Mouse (Mus musculus) ES-E14 (cell line): ENCODE results near the gene Mapk3.

Experiments used
- CHD2 ChIP-seq: IDR thresholded peaks from 2 replicates; pipeline ENCODE4 v1.6.1; 2014; ENCODE audit warnings: mild to moderate bottlenecking, low read depth, low read length, inconsistent platforms
- HCFC1 ChIP-seq: IDR thresholded peaks from 2 replicates; pipeline ENCODE4 v1.6.1; 2012; ENCODE audit warnings: low read length, inconsistent platforms, borderline replicate concordance; ENCODE audit not compliant: insufficient read depth
- MAFK ChIP-seq: IDR thresholded peaks from 2 replicates; pipeline ENCODE4 v1.6.1; 2014; ENCODE audit warnings: mild to moderate bottlenecking, low read depth, low read length, inconsistent platforms; ENCODE audit not compliant: insufficient read depth
- ZC3H11A ChIP-seq: IDR thresholded peaks from 2 replicates; pipeline ENCODE4 v1.6.1; 2012; ENCODE audit warnings: low read depth, mild to moderate bottlenecking, inconsistent platforms, low read length, borderline replicate concordance
- ZNF384 ChIP-seq: IDR thresholded peaks from 2 replicates; pipeline ENCODE4 v1.6.1; 2012; ENCODE audit warnings: low read depth, low read length, inconsistent platforms

DNA sequence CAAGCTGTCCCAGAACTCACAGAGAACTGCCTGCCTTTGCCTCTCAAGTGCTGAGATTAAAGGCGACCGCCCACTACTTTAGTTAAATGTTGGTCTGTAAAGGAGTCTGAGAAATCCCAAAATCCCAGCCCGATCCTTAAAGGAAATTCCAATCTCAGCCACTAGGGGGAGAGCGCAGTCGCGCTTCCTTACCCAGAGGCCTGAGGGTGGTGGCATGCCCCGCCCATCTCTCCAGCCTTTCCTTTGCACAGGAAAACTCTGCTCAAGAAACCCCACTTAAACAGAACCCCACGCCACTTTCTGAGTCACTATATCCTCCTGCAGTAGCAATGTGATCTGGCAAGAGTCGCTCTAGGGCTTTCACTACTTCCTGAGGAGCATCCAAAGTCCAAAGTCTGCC is 4.5 kb upstream of the Mapk3 start:
- no peak for TF ChIP-seq ZNF384
- TF ChIP-seq ZC3H11A, result 0 out of 2 replicates have a peak, but pooled peaks have one; percentile 36
- TF ChIP-seq MAFK, result no peak
- TF ChIP-seq HCFC1, result no peak
- no peak for TF ChIP-seq CHD2
